Mouse (Mus musculus) mature B cell (primary cell): ENCODE measurements around the gene Olfr493.

ENCODE experiments used
- in situ Hi-C: fragments of 300-500 bp; cut with MboI; formaldehyde crosslinking; loops from 2 replicates; pipeline ENCODE4 v1.14.3; 2019

Olfr493 gene

DNA sequence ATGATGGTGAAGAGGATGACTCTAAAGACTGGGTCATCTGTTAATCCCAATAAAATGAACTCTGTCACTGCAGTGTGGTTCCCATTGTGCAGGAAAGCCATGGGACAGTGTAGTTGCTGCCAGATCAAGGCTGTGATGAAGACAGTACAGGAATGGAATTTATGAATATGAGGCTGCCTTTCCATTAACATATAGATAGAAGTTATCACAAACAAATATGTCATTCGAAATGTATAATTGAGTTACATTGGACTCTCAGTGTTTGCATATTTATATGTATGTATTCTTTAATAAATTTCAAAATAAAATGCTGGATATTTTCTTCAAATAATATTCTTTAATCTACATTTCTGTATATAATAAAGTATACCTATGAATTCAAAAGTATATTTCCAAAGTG lies at the start of gene Olfr493:
TSS of gene Olfr493 (minus strand) at position 101 of the 400 bp plus-strand sequence.
- in situ Hi-C loops: no loop called here

DNA sequence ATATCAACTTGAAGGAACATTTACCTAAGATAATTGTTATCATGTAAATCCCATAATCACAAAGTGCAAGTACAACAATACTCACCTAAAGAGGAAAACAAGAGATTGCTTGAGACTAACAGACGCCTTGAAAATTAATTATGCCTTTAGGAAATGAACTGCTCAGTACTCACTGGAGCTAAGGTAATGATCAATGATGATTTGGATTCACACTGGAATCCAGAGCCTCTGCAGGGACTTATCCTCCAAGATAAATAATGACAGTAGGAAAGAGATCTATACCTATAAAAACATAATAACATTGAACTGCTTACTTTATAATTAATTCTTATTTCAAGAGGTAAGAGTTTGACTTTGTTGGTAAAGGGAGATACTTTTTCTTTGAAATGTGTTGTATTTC lies 46.1 kb upstream of the Olfr493 start, which contains the start of gene Olfr495:
TSS of gene Olfr495 (plus strand) at position 301 of the 400 bp plus-strand sequence.
- in situ Hi-C loops: no loop called here

DNA sequence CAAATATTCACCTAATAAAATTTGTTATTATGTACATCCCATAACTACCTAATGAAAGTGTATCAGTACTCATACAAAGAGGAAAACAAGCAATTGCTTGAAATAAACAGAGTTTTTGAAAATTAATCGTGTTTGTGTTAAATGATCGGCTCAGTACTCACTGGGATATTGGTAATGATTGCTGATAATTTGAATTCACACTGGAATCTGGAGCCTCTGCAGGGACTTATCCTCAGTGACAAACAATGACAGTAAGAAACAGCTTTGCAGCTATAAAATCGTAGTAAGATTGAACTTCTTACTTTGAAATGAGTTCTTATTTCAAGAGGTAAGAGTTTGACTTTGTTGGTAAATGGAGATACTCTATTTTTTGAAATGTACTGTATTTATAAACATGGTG lies 18.3 kb upstream of the Olfr493 start, which contains the start of gene Olfr494:
TSS of gene Olfr494 (plus strand) at position 301 of the 400 bp plus-strand sequence.
- in situ Hi-C loops: no loop called here

DNA sequence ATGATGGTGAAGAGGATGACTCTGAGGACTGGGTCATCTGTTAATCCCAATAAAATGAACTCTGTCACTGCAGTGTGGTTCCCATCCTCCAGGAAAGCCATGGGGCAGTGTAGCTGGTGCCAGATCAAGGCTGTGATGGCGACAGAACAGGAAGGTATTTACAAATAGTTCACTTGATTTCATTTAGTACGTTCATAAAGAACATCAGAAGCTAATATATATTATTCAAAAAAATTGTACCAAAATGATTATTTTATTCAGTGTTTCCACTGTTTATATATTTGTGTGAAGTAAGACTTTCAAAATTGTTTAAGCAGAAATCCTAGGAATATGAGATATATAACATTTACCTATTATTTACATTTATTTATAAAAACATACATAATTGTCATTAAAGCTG lies 23.2 kb downstream of the Olfr493 start, which contains the start of gene Olfr492:
TSS of gene Olfr492 (minus strand) at position 101 of the 400 bp plus-strand sequence.
- in situ Hi-C loops: no loop called here

DNA sequence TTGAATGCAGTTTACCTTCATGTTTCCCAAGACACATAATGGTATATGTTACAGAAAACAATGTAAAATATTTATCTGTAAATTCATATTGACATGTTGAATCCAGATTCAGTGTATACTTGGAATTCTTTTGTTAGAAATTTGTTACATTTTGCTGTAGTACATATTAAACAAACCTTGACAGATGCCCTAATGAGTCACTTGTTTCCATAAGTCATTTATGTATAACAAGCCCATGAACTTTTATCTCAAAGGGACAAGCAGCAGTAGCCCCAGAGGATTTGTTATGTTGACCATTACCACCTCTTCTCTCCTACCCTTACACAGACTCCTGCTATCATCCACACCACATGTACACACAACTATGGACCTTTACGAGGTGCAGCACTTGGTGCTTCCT lies 33.6 kb downstream of the Olfr493 start, which contains the start of gene Olfr491:
TSS of gene Olfr491 (plus strand) at position 301 of the 400 bp plus-strand sequence.
- in situ Hi-C loops: no loop called here
